Mouse (Mus musculus) embryonic stem cell, embryonic (primary cell): ENCODE results near the gene Strip1.

Experiments used
- CTCF ChIA-PET, 4 experiments: fragments of 300-600 bp in 2 of 4; fragments of 350-600 bp in 2 of 4; sonication (Branson Sonifier 250); formaldehyde crosslinking; loops; one replicate each; lab custom pipeline; 2022; ENCODE audit warnings: inconsistent platforms in 2 of 4; lab: Charles Lee
- POLR2A ChIA-PET, 4 experiments: fragments of 300-600 bp in 2 of 4; fragments of 350-600 bp in 2 of 4; sonication (Branson Sonifier 250); formaldehyde crosslinking; loops; one replicate each; lab custom pipeline; 2022; ENCODE audit warnings: antibody characterized with exemption in 4 of 4, inconsistent platforms in 1 of 4; lab: Charles Lee

Gene Strip1

GRCm38 (mm10) chr3:107633906-107634305 lies 2.4 kb upstream of the Strip1 start:
- ChIA-PET POLR2A (interaction anchor here in 1 of 4 experiments (1.1 kb wide), 1 partner anchor 62 kb away, joined by 3 read pairs; no protein-coding TSS in a partner anchor), CTCF (no interaction called here)

GRCm38 (mm10) chr3:107632786-107633185 lies 1.3 kb upstream of the Strip1 start:
- ChIA-PET POLR2A (no interaction called here), CTCF (no interaction called here)

- ChIA-PET CTCF (interaction anchor here in 1 of 4 experiments (0.6 kb wide), 1 partner anchor 233 kb away, joined by 3 read pairs; no protein-coding TSS in a partner anchor), POLR2A (interaction anchor here in 3 of 4 experiments (0.6 to 1.4 kb wide), 8 partner anchors 16 to 459 kb away, joined by 3 to 6 read pairs (median 3); partner anchors contain the start of gene Rbm15 (in 2 of the 3))
Observed at GRCm38 (mm10) chr3:107630682-107631522, 592 bp downstream of the Strip1 start, which contains the start of gene Gm10961. Gene Gm10961 (plus strand): TSS chr3:107631322.

- POLR2A ChIA-PET = interaction anchor here in 1 of 4 experiments (0.6 to 1.0 kb wide), 3 partner anchors 33 to 372 kb away, joined by 3 read pairs; no protein-coding TSS in a partner anchor
Observed at GRCm38 (mm10) chr3:107629411-107629810, 2.1 kb downstream of the Strip1 start.

GRCm38 (mm10) chr3:107628551-107628950 lies 2.9 kb downstream of the Strip1 start:
- ChIA-PET POLR2A (interaction anchor here in 2 of 4 experiments (0.6 to 1.1 kb wide), 5 partner anchors 11 to 542 kb away, joined by 3 read pairs; no protein-coding TSS in a partner anchor), CTCF (interaction anchor here in 2 of 4 experiments (0.6 to 1.3 kb wide), 3 partner anchors 15 to 249 kb away, joined by 3 to 4 read pairs (median 3); no protein-coding TSS in a partner anchor)

More at GRCm38 (mm10) chr3:107629411-107629810, 2.1 kb downstream of the Strip1 start:
- CTCF ChIA-PET = interaction anchor here in 2 of 4 experiments (0.6 to 1.3 kb wide), 3 partner anchors 16 to 250 kb away, joined by 3 to 4 read pairs (median 3); no protein-coding TSS in a partner anchor

- ChIA-PET CTCF (no interaction called here), POLR2A (no interaction called here)
Observed at GRCm38 (mm10) chr3:107627641-107628040, 3.9 kb downstream of the Strip1 start.

GRCm38 (mm10) chr3:107626751-107627150 lies 4.7 kb downstream of the Strip1 start:
- ChIA-PET POLR2A (interaction anchor here in 1 of 4 experiments (1.3 kb wide), 1 partner anchor 14 kb away, joined by 3 read pairs; no protein-coding TSS in a partner anchor), CTCF (interaction anchor here in 2 of 4 experiments (0.6 to 0.8 kb wide), 2 partner anchors 14 to 302 kb away, joined by 3 read pairs; no protein-coding TSS in a partner anchor)

GRCm38 (mm10) chr3:107625536-107625935 lies 6.0 kb downstream of the Strip1 start:
- POLR2A ChIA-PET = interaction anchor here in 2 of 4 experiments (1.2 to 1.3 kb wide), 2 partner anchors 9 to 13 kb away, joined by 3 read pairs; no protein-coding TSS in a partner anchor
- CTCF ChIA-PET = interaction anchor here in 2 of 4 experiments (0.7 to 1.4 kb wide), 2 partner anchors 9 to 10 kb away, joined by 4 to 5 read pairs; no protein-coding TSS in a partner anchor

GRCm38 (mm10) chr3:107624424-107624823 lies 7.1 kb downstream of the Strip1 start:
- POLR2A ChIA-PET = interaction anchor here in 1 of 4 experiments (1.2 to 1.7 kb wide), 2 partner anchors 8 to 24 kb away, joined by 3 read pairs; no protein-coding TSS in a partner anchor

GRCm38 (mm10) chr3:107622537-107622936 lies 9.0 kb downstream of the Strip1 start:
- POLR2A ChIA-PET = no interaction called here
- CTCF ChIA-PET = interaction anchor here in 1 of 4 experiments (1.5 kb wide), 1 partner anchor 17 kb away, joined by 5 read pairs; no protein-coding TSS in a partner anchor

More at GRCm38 (mm10) chr3:107624424-107624823, 7.1 kb downstream of the Strip1 start:
- CTCF ChIA-PET = interaction anchor here in 1 of 4 experiments (0.9 kb wide), 1 partner anchor 19 kb away, joined by 3 read pairs; no protein-coding TSS in a partner anchor

GRCm38 (mm10) chr3:107621286-107622075 lies 10.0 kb downstream of the Strip1 start:
- ChIA-PET POLR2A (no interaction called here), CTCF (interaction anchor here in 1 of 4 experiments (1.1 to 1.5 kb wide), 3 partner anchors 15 to 246 kb away, joined by 3 to 5 read pairs (median 3); no protein-coding TSS in a partner anchor)

- CTCF ChIA-PET = no interaction called here
- POLR2A ChIA-PET = no interaction called here
Observed at GRCm38 (mm10) chr3:107619911-107620310, 11.6 kb downstream of the Strip1 start.

GRCm38 (mm10) chr3:107617800-107618199 lies 13.7 kb downstream of the Strip1 start:
- ChIA-PET CTCF (interaction anchor here in 1 of 4 experiments (1.5 kb wide), 1 partner anchor 12 kb away, joined by 5 read pairs; no protein-coding TSS in a partner anchor), POLR2A (interaction anchor here in 2 of 4 experiments (0.6 to 1.0 kb wide), 2 partner anchors 11 to 215 kb away, joined by 3 read pairs; no protein-coding TSS in a partner anchor)

- CTCF ChIA-PET = interaction anchor here (0.6 to 2.7 kb wide), 21 partner anchors 9 to 341 kb away, joined by 3 to 11 read pairs (median 5); partner anchors contain the start of gene Alx3 (in 1 of the 4)
- POLR2A ChIA-PET = interaction anchor here in 3 of 4 experiments (0.6 to 1.1 kb wide), 5 partner anchors 12 to 642 kb away, joined by 3 to 4 read pairs (median 3); partner anchors contain the start of gene Gm10961 (in 1 of the 3)
Observed at GRCm38 (mm10) chr3:107612902-107613525, 18.5 kb downstream of the Strip1 start.

GRCm38 (mm10) chr3:107611394-107611793 lies 20.1 kb downstream of the Strip1 start:
- ChIA-PET CTCF (no interaction called here), POLR2A (no interaction called here)

- ChIA-PET POLR2A (interaction anchor here in 1 of 4 experiments (1.0 kb wide), 1 partner anchor 25 kb away, joined by 4 read pairs; no protein-coding TSS in a partner anchor), CTCF (no interaction called here)
Observed at GRCm38 (mm10) chr3:107609376-107609775, 22.1 kb downstream of the Strip1 start.

GRCm38 (mm10) chr3:107608808-107609207 lies 22.7 kb downstream of the Strip1 start:
- CTCF ChIA-PET = interaction anchor here in 1 of 4 experiments (0.8 kb wide), 1 partner anchor 146 kb away, joined by 3 read pairs; no protein-coding TSS in a partner anchor

More at GRCm38 (mm10) chr3:107608808-107609207, 22.7 kb downstream of the Strip1 start:
- POLR2A ChIA-PET = interaction anchor here in 1 of 4 experiments (1.0 kb wide), 1 partner anchor 25 kb away, joined by 4 read pairs; no protein-coding TSS in a partner anchor
